Mouse (Mus musculus): ENCODE results near the gene Mfsd4a. TPM values are rescaled to one million over a fixed set of nuclear protein-coding genes. Genes with fewer than 3 reads are reported as not detected.

The Mfsd4a gene
- polyA plus RNA-seq, 1 experiment, result not detected

GRCm38 (mm10) chr1:132070659-132071058 is 2.8 kb upstream of the Mfsd4a start:
- Histone ChIP-seq H3K4me1 (ENCODE audit: control insufficient read depth, insufficient read depth, low read length) (peaks cover 3% of the 10 kb centered on the region; the same call in 1 of the 2 replicates), H3K27ac (ENCODE audit: insufficient read depth, low read depth, low read length) (no peak overlapping the region), H3K4me3 (ENCODE audit: insufficient read depth, low read length) (no peak overlapping the region)
- TF ChIP-seq CTCF (IDR thresholded peaks at IDR 0.05; ENCODE audit: low read depth, low read length), result no peak
- no peak for TF ChIP-seq POLR2A (IDR thresholded peaks at IDR 0.05; ENCODE audit: borderline replicate concordance, low read depth, low read length)

DNA sequence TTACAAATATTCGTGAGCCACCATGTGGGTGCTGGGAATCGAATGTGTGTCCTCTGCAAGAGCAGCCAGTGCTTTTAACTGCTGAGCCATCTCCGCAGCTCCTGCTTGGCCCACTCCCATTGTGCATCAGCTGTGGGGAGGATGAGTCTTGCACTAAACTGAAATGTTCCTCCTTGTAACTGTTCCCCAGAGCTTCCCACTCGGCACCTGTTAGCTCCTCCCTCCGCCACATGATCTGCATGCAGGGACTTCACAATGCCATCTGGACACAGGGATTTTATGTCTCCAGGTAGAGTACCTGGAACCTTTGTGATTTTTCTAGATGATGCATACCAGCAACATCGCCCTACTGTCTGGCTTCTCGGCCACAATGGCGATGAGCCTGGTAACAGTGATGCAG is 1.6 kb upstream of the Mfsd4a start:
- Histone ChIP-seq H3K4me1 (ENCODE audit: control insufficient read depth, insufficient read depth, low read length) (peaks cover 3% of the 10 kb centered on the region; the same call in 1 of the 2 replicates), H3K27ac (ENCODE audit: insufficient read depth, low read depth, low read length) (no peak overlapping the region), H3K4me3 (ENCODE audit: insufficient read depth, low read length) (no peak overlapping the region)
- TF ChIP-seq POLR2A (IDR thresholded peaks at IDR 0.05; ENCODE audit: borderline replicate concordance, low read depth, low read length), result no peak
- TF ChIP-seq CTCF (IDR thresholded peaks at IDR 0.05; ENCODE audit: low read depth, low read length), result no peak

GRCm38 (mm10) chr1:132065475-132066172 is 2.2 kb downstream of the Mfsd4a start:
- no peak overlapping the region for H3K4me3 ChIP-seq (ENCODE audit: insufficient read depth, low read length)
- peaks cover 3% of the 10 kb centered on the region; the same call in 1 of the 2 replicates for H3K4me1 ChIP-seq (ENCODE audit: control insufficient read depth, insufficient read depth, low read length)
- no peak overlapping the region for H3K27ac ChIP-seq (ENCODE audit: insufficient read depth, low read depth, low read length)
- TF ChIP-seq POLR2A (IDR thresholded peaks at IDR 0.05; ENCODE audit: borderline replicate concordance, low read depth, low read length) (no peak), CTCF (IDR thresholded peaks at IDR 0.05; ENCODE audit: low read depth, low read length) (no peak)

GRCm38 (mm10) chr1:132065001-132065400 is 2.9 kb downstream of the Mfsd4a start:
- Histone ChIP-seq H3K4me3 (ENCODE audit: insufficient read depth, low read length) (no peak overlapping the region), H3K4me1 (ENCODE audit: control insufficient read depth, insufficient read depth, low read length) (peaks cover 3% of the 10 kb centered on the region; the same call in 1 of the 2 replicates), H3K27ac (ENCODE audit: insufficient read depth, low read depth, low read length) (no peak overlapping the region)
- TF ChIP-seq CTCF (IDR thresholded peaks at IDR 0.05; ENCODE audit: low read depth, low read length), result no peak
- no peak for TF ChIP-seq POLR2A (IDR thresholded peaks at IDR 0.05; ENCODE audit: borderline replicate concordance, low read depth, low read length)

DNA sequence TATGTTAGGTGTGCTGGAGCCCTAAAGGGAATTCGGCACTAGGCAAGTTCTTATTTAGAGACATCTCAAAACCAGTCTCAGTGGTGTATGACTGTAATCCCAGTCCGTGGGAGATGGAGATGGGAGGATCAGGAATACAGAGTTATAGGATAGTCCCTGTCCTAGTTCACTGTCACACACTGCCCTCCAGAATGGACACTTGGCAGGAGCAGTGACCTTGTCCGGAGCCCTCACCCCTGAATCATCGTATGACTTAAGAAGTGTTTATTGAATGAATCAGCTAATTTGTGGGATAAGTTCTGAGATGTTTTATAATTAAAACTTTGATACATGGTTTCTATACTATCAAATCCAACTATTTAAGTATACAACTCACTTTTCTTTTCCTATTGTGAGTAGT is 4.8 kb downstream of the Mfsd4a start:
- H3K4me1 ChIP-seq (ENCODE audit: control insufficient read depth, insufficient read depth, low read length), result peaks cover 3% of the 10 kb centered on the region; the same call in 1 of the 2 replicates
- no peak overlapping the region for H3K27ac ChIP-seq (ENCODE audit: insufficient read depth, low read depth, low read length)
- no peak for TF ChIP-seq CTCF (IDR thresholded peaks at IDR 0.05; ENCODE audit: low read depth, low read length)
- TF ChIP-seq POLR2A (IDR thresholded peaks at IDR 0.05; ENCODE audit: borderline replicate concordance, low read depth, low read length), result no peak
- no peak overlapping the region for H3K4me3 ChIP-seq (ENCODE audit: insufficient read depth, low read length)

- TF ChIP-seq POLR2A (IDR thresholded peaks at IDR 0.05; ENCODE audit: borderline replicate concordance, low read depth, low read length) (no peak), CTCF (IDR thresholded peaks at IDR 0.05; ENCODE audit: low read depth, low read length) (no peak)
- H3K4me3 ChIP-seq (ENCODE audit: insufficient read depth, low read length), result no peak overlapping the region
- H3K4me1 ChIP-seq (ENCODE audit: control insufficient read depth, insufficient read depth, low read length), result no peaks in the 10 kb centered on the region
Measured at GRCm38 (mm10) chr1:132061750-132062541, 5.9 kb downstream of the Mfsd4a start.

GRCm38 (mm10) chr1:132060036-132060769 is 7.7 kb downstream of the Mfsd4a start:
- TF ChIP-seq CTCF (IDR thresholded peaks at IDR 0.05; ENCODE audit: low read depth, low read length) (no peak), POLR2A (IDR thresholded peaks at IDR 0.05; ENCODE audit: borderline replicate concordance, low read depth, low read length) (no peak)
- no peak overlapping the region for H3K27ac ChIP-seq (ENCODE audit: insufficient read depth, low read depth, low read length)
- no peak overlapping the region for H3K4me3 ChIP-seq (ENCODE audit: insufficient read depth, low read length)
- H3K4me1 ChIP-seq (ENCODE audit: control insufficient read depth, insufficient read depth, low read length), result no peaks in the 10 kb centered on the region

More at GRCm38 (mm10) chr1:132061750-132062541, 5.9 kb downstream of the Mfsd4a start:
- no peak overlapping the region for H3K27ac ChIP-seq (ENCODE audit: insufficient read depth, low read depth, low read length)

GRCm38 (mm10) chr1:132058558-132058957 is 9.3 kb downstream of the Mfsd4a start:
- Histone ChIP-seq H3K4me3 (ENCODE audit: insufficient read depth, low read length) (no peak overlapping the region), H3K4me1 (ENCODE audit: control insufficient read depth, insufficient read depth, low read length) (peaks cover 6% of the 10 kb centered on the region; the same call in 1 of the 2 replicates), H3K27ac (ENCODE audit: insufficient read depth, low read depth, low read length) (no peak overlapping the region)
- TF ChIP-seq POLR2A (IDR thresholded peaks at IDR 0.05; ENCODE audit: borderline replicate concordance, low read depth, low read length) (no peak), CTCF (IDR thresholded peaks at IDR 0.05; ENCODE audit: low read depth, low read length) (no peak)

- Histone ChIP-seq H3K4me1 (ENCODE audit: control insufficient read depth, insufficient read depth, low read length) (peaks cover 6% of the 10 kb centered on the region; the same call in 1 of the 2 replicates), H3K4me3 (ENCODE audit: insufficient read depth, low read length) (no peak overlapping the region), H3K27ac (ENCODE audit: insufficient read depth, low read depth, low read length) (no peak overlapping the region)
- TF ChIP-seq CTCF (IDR thresholded peaks at IDR 0.05; ENCODE audit: low read depth, low read length) (no peak), POLR2A (IDR thresholded peaks at IDR 0.05; ENCODE audit: borderline replicate concordance, low read depth, low read length) (no peak)
Measured at GRCm38 (mm10) chr1:132055054-132055664, 12.7 kb downstream of the Mfsd4a start.
